Mouse (Mus musculus) liver, embryonic 13.5 days (tissue): ENCODE results near the gene Cep170b. TPM values are rescaled to one million over a fixed set of nuclear protein-coding genes. Genes with fewer than 3 reads are reported as not detected.

Experiments
- ATAC-seq: fragments of 200-750 bp; cut with Nextera tagmentation; 2 replicates; pipeline ENCODE4 v1.8.0; 2017; ENCODE audit warnings: low read depth, mild to moderate bottlenecking, moderate number of reproducible peaks, moderate library complexity
- DNase-seq: peaks from one replicate; pipeline ENCODE4 v3.0.0; 2022
- H3K27ac ChIP-seq: fragments of 300-500 bp; sonication (generic); 2 replicates; pipeline ENCODE4 v1.5.1; 2015; ENCODE audit warnings: moderate library complexity, mild to moderate bottlenecking, inconsistent platforms
- H3K27me3 ChIP-seq: fragments of 300-500 bp; sonication (generic); 2 replicates; pipeline ENCODE4 v1.6.1; 2015; ENCODE audit warnings: mild to moderate bottlenecking, inconsistent platforms
- H3K36me3 ChIP-seq: fragments of 300-500 bp; sonication (generic); 2 replicates; pipeline ENCODE4 v1.6.1; 2015; ENCODE audit warnings: mild to moderate bottlenecking, inconsistent platforms
- H3K4me1 ChIP-seq: fragments of 300-500 bp; sonication (generic); replicated peaks from 2 replicates; pipeline ENCODE4 v1.6.1; 2015; ENCODE audit warnings: inconsistent platforms
- H3K4me2 ChIP-seq: fragments of 300-500 bp; sonication (generic); 2 replicates; pipeline ENCODE4 v1.6.1; 2015; ENCODE audit warnings: inconsistent platforms, mild to moderate bottlenecking, moderate library complexity
- H3K4me3 ChIP-seq: fragments of 300-500 bp; sonication (generic); replicated peaks from 2 replicates; pipeline ENCODE4 v1.5.1; 2015; ENCODE audit warnings: mild to moderate bottlenecking, inconsistent platforms
- H3K9ac ChIP-seq: fragments of 300-500 bp; sonication (generic); 2 replicates; pipeline ENCODE4 v1.6.1; 2015; ENCODE audit warnings: mild to moderate bottlenecking, inconsistent platforms
- H3K9me3 ChIP-seq: fragments of 300-500 bp; sonication (generic); replicated peaks from 2 replicates; pipeline ENCODE4 v1.6.1; 2016; ENCODE audit warnings: inconsistent platforms
- WGBS: fragments of 180-500 bp; shearing (Covaris S2); methylation state at CpG from one replicate; pipeline ENCODE4 v1.1.7; 2015; ENCODE audit not compliant: insufficient replicate concordance; 5-methylcytosine and 5-hydroxymethylcytosine counted together
- polyA plus RNA-seq: library from polyadenylated mRNA; unstranded; fragments of >200 nt; fragmentation: Nextera tagmentation; extraction: Ambion mirVana; gene quantifications from 2 replicates; pipeline ENCODE4 v1.2.1, GENCODE M21; 2015

The Cep170b gene
- polyA plus RNA-seq, 1 experiment from 2014 or later = 2.5 TPM

GRCm38 (mm10) chr12:112750976-112751375 is 30.7 kb downstream of the Cep170b start:
- H3K4me2 ChIP-seq = no peak overlapping the region
- H3K9ac ChIP-seq = no peak overlapping the region
- H3K36me3 ChIP-seq = no peaks in the 10 kb centered on the region
- 73% methylated on average over 12 of the region's 12 CpGs for WGBS
- no peak overlapping the region for H3K4me3 ChIP-seq
- no peaks in the 10 kb centered on the region for H3K9me3 ChIP-seq
- ATAC-seq (no peak), DNase-seq (no peak)
- H3K27ac ChIP-seq = no peak overlapping the region
- H3K27me3 ChIP-seq = peaks cover 16% of the 10 kb centered on the region; the same call in 1 of the 2 replicates
- H3K4me1 ChIP-seq = no peaks in the 10 kb centered on the region; the same call in 1 of the 2 replicates

- Histone ChIP-seq H3K4me2 (no peak overlapping the region), H3K4me3 (no peak overlapping the region), H3K9me3 (no peaks in the 10 kb centered on the region), H3K9ac (no peak overlapping the region), H3K27ac (no peak overlapping the region), H3K27me3 (peaks cover 16% of the 10 kb centered on the region; the same call in 1 of the 2 replicates), H3K36me3 (no peaks in the 10 kb centered on the region), H3K4me1 (no peaks in the 10 kb centered on the region; the same call in 1 of the 2 replicates)
- DNase-seq = no peak
- no peak for ATAC-seq
- WGBS = 18% methylated on average over 2 of the region's 2 CpGs
These were observed 32.1 kb downstream of the Cep170b start for GRCm38 (mm10) chr12:112752399-112752798.

- DNase-seq (no peak), ATAC-seq (no peak)
- no peak overlapping the region for H3K27ac ChIP-seq
- 0 out of 2 replicates have a peak, but pooled peaks cover 8% of the 10 kb centered on the region for H3K27me3 ChIP-seq
- H3K4me2 ChIP-seq = no peak overlapping the region
- H3K4me3 ChIP-seq = no peak overlapping the region
- no peaks in the 10 kb centered on the region; the same call in 1 of the 2 replicates for H3K4me1 ChIP-seq
- no peaks in the 10 kb centered on the region for H3K9me3 ChIP-seq
- WGBS = 42% methylated on average over 4 of the region's 4 CpGs
- no peak overlapping the region for H3K9ac ChIP-seq
- H3K36me3 ChIP-seq = no peaks in the 10 kb centered on the region
These were observed 35.6 kb downstream of the Cep170b start for GRCm38 (mm10) chr12:112755900-112756299.

- Histone ChIP-seq H3K27me3 (0 out of 2 replicates have a peak, but pooled peaks cover 4% of the 10 kb centered on the region), H3K4me3 (no peak overlapping the region), H3K9me3 (no peaks in the 10 kb centered on the region), H3K27ac (no peak overlapping the region), H3K36me3 (no peaks in the 10 kb centered on the region), H3K4me1 (no peaks in the 10 kb centered on the region; the same call in 1 of the 2 replicates), H3K9ac (no peak overlapping the region), H3K4me2 (no peak overlapping the region)
- ATAC-seq (no peak), DNase-seq (no peak)
- 69% methylated on average over 5 of the region's 5 CpGs for whole genome bisulfite sequencing
These were observed 37.6 kb downstream of the Cep170b start for GRCm38 (mm10) chr12:112757896-112758295.

GRCm38 (mm10) chr12:112759471-112759870 is 39.2 kb downstream of the Cep170b start:
- H3K27me3 ChIP-seq = 0 out of 2 replicates have a peak, but pooled peaks cover 4% of the 10 kb centered on the region
- H3K4me2 ChIP-seq = no peak overlapping the region
- no peaks in the 10 kb centered on the region for H3K36me3 ChIP-seq
- H3K4me3 ChIP-seq = no peak overlapping the region
- ATAC-seq (no peak), DNase-seq (no peak)
- H3K9me3 ChIP-seq = no peaks in the 10 kb centered on the region
- H3K9ac ChIP-seq = no peak overlapping the region
- H3K27ac ChIP-seq = no peak overlapping the region
- 51% methylated on average over 3 of the region's 3 CpGs for WGBS
- H3K4me1 ChIP-seq = no peaks in the 10 kb centered on the region; the same call in 1 of the 2 replicates

GRCm38 (mm10) chr12:112760154-112760926 is 40.1 kb downstream of the Cep170b start, which contains the start of gene Pld4:
Gene Pld4, plus strand, starts transcription at chr12:112760655.
- 15% methylated on average over 4 of the region's 4 CpGs for WGBS
- Histone ChIP-seq H3K36me3 (no peaks in the 10 kb centered on the region), H3K9me3 (no peaks in the 10 kb centered on the region), H3K27ac (no peak within 1 kb of the TSS), H3K4me2 (0 out of 2 replicates have a peak within 1 kb of the TSS, but pooled peaks have one; percentile 2), H3K4me1 (no peaks in the 10 kb centered on the region; the same call in 1 of the 2 replicates), H3K9ac (no peak within 1 kb of the TSS), H3K4me3 (peak within 1 kb of the TSS; percentile 6; the same call in 1 of the 2 replicates), H3K27me3 (0 out of 2 replicates have a peak, but pooled peaks cover 4% of the 10 kb centered on the region)
- DNase-seq (no peak), ATAC-seq (0 out of 2 replicates have a peak, but pooled peaks have one; percentile 26)

- Histone ChIP-seq H3K9ac (no peak overlapping the region), H3K27me3 (no peaks in the 10 kb centered on the region), H3K4me3 (no peak overlapping the region), H3K36me3 (no peaks in the 10 kb centered on the region), H3K27ac (no peak overlapping the region), H3K4me2 (peak overlapping the region; percentile 12; the same call in 1 of the 2 replicates), H3K4me1 (no peaks in the 10 kb centered on the region; the same call in 1 of the 2 replicates), H3K9me3 (no peaks in the 10 kb centered on the region)
- WGBS = 22% methylated on average over 4 of the region's 4 CpGs
- no peak for DNase-seq
- ATAC-seq = no peak
These were observed 41.2 kb downstream of the Cep170b start for GRCm38 (mm10) chr12:112761411-112761810.

GRCm38 (mm10) chr12:112762018-112762417 is 41.8 kb downstream of the Cep170b start:
- Histone ChIP-seq H3K9me3 (no peaks in the 10 kb centered on the region), H3K27ac (no peak overlapping the region), H3K4me3 (no peak overlapping the region), H3K36me3 (no peaks in the 10 kb centered on the region), H3K4me2 (peak overlapping the region; percentile 12; the same call in 1 of the 2 replicates), H3K27me3 (no peaks in the 10 kb centered on the region), H3K9ac (no peak overlapping the region), H3K4me1 (no peaks in the 10 kb centered on the region; the same call in 1 of the 2 replicates)
- 0 out of 2 replicates have a peak, but pooled peaks have one; percentile 12 for ATAC-seq
- 57% methylated on average over 3 of the region's 3 CpGs for WGBS
- no peak for DNase-seq

- no peak for DNase-seq
- no peak for ATAC-seq
- Histone ChIP-seq H3K27ac (no peak overlapping the region), H3K4me1 (no peaks in the 10 kb centered on the region; the same call in 1 of the 2 replicates), H3K4me2 (no peak overlapping the region), H3K9me3 (no peaks in the 10 kb centered on the region), H3K36me3 (no peaks in the 10 kb centered on the region), H3K4me3 (no peak overlapping the region), H3K27me3 (no peaks in the 10 kb centered on the region), H3K9ac (no peak overlapping the region)
- WGBS = 54% methylated on average over 4 of the region's 4 CpGs
These were observed 42.9 kb downstream of the Cep170b start for GRCm38 (mm10) chr12:112763176-112763575.

- DNase-seq (no peak), ATAC-seq (no peak)
- no peak overlapping the region for H3K9ac ChIP-seq
- H3K27ac ChIP-seq = no peak overlapping the region
- no peaks in the 10 kb centered on the region for H3K9me3 ChIP-seq
- H3K4me3 ChIP-seq = no peak overlapping the region
- H3K36me3 ChIP-seq = no peaks in the 10 kb centered on the region
- no peaks in the 10 kb centered on the region; the same call in 1 of the 2 replicates for H3K4me1 ChIP-seq
- 58% methylated on average over 5 of the region's 5 CpGs for WGBS
- no peak overlapping the region for H3K4me2 ChIP-seq
- H3K27me3 ChIP-seq = no peaks in the 10 kb centered on the region
These were observed 43.9 kb downstream of the Cep170b start for GRCm38 (mm10) chr12:112764141-112764540.

- Histone ChIP-seq H3K4me1 (no peaks in the 10 kb centered on the region; the same call in 1 of the 2 replicates), H3K27ac (no peak overlapping the region), H3K4me3 (no peak overlapping the region), H3K9ac (no peak overlapping the region), H3K36me3 (no peaks in the 10 kb centered on the region), H3K9me3 (no peaks in the 10 kb centered on the region), H3K4me2 (no peak overlapping the region), H3K27me3 (no peaks in the 10 kb centered on the region)
- ATAC-seq (no peak), DNase-seq (no peak)
- 62% methylated on average over 7 of the region's 7 CpGs for WGBS
These were observed 44.7 kb downstream of the Cep170b start for GRCm38 (mm10) chr12:112764991-112765390.
